Mouse (Mus musculus) megakaryocyte, embryonic 14.5 days (primary cell): ENCODE results near the gene Platr17.

Source experiments
- FLI1 ChIP-seq: IDR thresholded peaks from 2 replicates; pipeline ENCODE4 v1.6.1; 2012; ENCODE audit warnings: low read length, inconsistent platforms, mixed read lengths
- GATA1 ChIP-seq: IDR thresholded peaks from 3 replicates; pipeline ENCODE4 v1.6.1; 2012; ENCODE audit warnings: mixed read lengths, low read length, inconsistent platforms, borderline replicate concordance

GRCm38 (mm10) chr17:33924577-33925283 is 19.8 kb downstream of the Platr17 start:
- TF ChIP-seq FLI1 (no peak), GATA1 (no peak)
